Mouse (Mus musculus): ENCODE data around the gene Deup1. TPM values are rescaled to one million over a fixed set of nuclear protein-coding genes. Genes with fewer than 3 reads are reported as not detected.
"Not testable (repeated sequence)": the region's sequence is repeated elsewhere in the genome, so short reads cannot be mapped to it uniquely, and the experiment has no call there.

Gene Deup1
- polyA plus RNA-seq, 1 experiment from 2014 or later: 1.5 TPM

DNA sequence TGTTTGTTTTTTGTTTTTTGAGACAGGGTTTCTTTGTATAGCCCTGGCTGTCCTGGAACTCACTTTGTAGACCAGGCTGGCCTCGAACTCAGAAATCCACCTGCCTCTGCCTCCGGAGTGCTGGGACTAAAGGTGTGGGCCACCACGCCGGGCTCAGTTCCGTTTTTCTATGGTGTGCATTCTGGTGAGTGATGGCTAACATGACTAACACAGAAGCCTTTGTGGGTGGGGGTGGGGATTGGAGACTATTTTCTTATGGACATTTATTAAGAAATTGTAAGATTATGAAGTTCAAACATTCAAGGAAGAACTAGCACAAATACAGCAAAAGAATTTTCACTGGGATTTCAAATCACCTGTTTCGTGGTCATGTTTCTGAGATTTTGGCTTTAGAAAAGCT is 76.7 kb downstream of the Deup1 start:
- not testable (repeated sequence) for H3K27me3 ChIP-seq (ENCODE audit: control insufficient read depth, insufficient read depth, low read length); H3K4me2 ChIP-seq (ENCODE audit: low read depth, low read length, severe bottlenecking); H3K27ac ChIP-seq (ENCODE audit: low read depth, low read length); H3K36me3 ChIP-seq (ENCODE audit: control insufficient read depth, insufficient read depth, low read length); DNase-seq (ENCODE audit: low spot score); ATAC-seq (replicated peaks; ENCODE audit: low FRiP score); H3K9ac ChIP-seq (ENCODE audit: low read length); H3K4me1 ChIP-seq (replicated peaks; ENCODE audit: control insufficient read depth, insufficient read depth, low read length); H3K4me3 ChIP-seq (ENCODE audit: low read depth, low read length); H3K9me3 ChIP-seq (ENCODE audit: control insufficient read depth, low read length)
- WGBS: 94% methylated on average over 6 of the region's 6 CpGs

DNA sequence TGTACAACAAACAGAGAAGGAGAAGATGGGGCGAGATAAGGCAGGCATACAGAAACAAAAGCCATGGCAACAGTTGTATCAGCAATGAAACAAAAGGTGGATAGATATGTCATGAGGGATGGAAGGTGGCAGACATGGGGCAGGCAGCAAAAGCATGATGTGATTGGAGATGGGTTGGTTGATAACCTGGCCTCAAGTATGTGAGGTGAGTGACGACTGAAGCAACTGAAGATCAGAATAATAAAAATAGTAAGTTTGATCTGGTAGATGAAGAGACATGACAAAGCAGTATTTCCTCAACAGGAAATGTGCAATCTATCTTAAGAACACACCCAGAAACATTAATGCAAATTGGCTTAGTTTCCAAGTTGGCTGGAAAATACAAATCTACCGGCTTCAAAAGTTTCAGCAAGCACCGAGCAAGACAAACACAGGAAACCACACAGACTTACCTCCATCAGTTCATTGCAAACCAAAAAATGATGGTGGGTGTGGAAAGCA is 77.2 kb downstream of the Deup1 start:
- Histone ChIP-seq H3K27ac (ENCODE audit: low read depth, low read length) (no peak overlapping the region), H3K4me1 (replicated peaks; ENCODE audit: control insufficient read depth, insufficient read depth, low read length) (no peaks in the 10 kb centered on the region), H3K9me3 (ENCODE audit: control insufficient read depth, low read length) (no peaks in the 10 kb centered on the region), H3K27me3 (ENCODE audit: control insufficient read depth, insufficient read depth, low read length) (no peaks in the 10 kb centered on the region), H3K4me3 (ENCODE audit: low read depth, low read length) (no peak overlapping the region), H3K36me3 (ENCODE audit: control insufficient read depth, insufficient read depth, low read length) (no peaks in the 10 kb centered on the region; the same call in 1 of the 2 replicates), H3K9ac (ENCODE audit: low read length) (no peak overlapping the region), H3K4me2 (ENCODE audit: low read depth, low read length, severe bottlenecking) (no peak overlapping the region)
- 88% methylated on average over 4 of the region's 4 CpGs for WGBS
- DNase-seq (ENCODE audit: low spot score) (no peak), ATAC-seq (replicated peaks; ENCODE audit: low FRiP score) (no peak)

DNA sequence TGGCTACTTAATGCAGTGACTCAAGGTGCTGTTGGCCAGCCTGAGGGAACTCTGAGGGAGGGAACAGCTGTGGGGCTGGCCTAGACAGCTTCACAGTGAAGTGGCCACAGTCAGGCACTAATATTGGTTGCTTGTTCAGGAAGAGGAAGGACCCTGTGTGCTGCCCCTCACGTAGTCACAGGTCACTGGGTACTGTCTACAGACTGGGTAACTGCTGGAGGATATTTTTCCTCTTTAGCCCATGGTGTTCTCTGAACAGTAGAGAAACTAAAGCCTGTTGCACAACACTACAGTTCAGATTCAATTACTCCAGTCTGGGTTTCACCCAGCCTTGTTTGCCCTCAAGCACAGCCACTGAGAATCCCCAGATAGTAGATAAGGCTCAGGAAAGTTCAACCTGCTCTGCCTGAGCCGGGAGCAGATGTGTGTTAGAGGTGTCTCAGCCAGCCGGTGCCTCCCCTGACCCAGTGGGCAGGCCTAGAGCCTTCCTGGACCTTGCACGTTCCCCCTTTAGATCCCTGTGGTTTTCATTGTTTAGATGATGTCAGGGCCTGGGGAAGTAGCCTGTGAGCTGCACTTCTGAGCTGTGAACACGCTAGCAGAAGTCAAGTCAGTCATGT is 85.9 kb downstream of the Deup1 start:
- H3K4me1 ChIP-seq (replicated peaks; ENCODE audit: control insufficient read depth, insufficient read depth, low read length): no peaks in the 10 kb centered on the region
- WGBS: 82% methylated on average over 5 of the region's 5 CpGs
- no peak overlapping the region for H3K27ac ChIP-seq (ENCODE audit: low read depth, low read length)
- H3K9me3 ChIP-seq (ENCODE audit: control insufficient read depth, low read length): no peaks in the 10 kb centered on the region
- H3K27me3 ChIP-seq (ENCODE audit: control insufficient read depth, insufficient read depth, low read length): no peaks in the 10 kb centered on the region
- no peak for DNase-seq (ENCODE audit: low spot score)
- H3K4me3 ChIP-seq (ENCODE audit: low read depth, low read length): no peak overlapping the region
- no peak overlapping the region for H3K4me2 ChIP-seq (ENCODE audit: low read depth, low read length, severe bottlenecking)
- no peak for ATAC-seq (replicated peaks; ENCODE audit: low FRiP score)
- no peak overlapping the region for H3K9ac ChIP-seq (ENCODE audit: low read length)
- no peaks in the 10 kb centered on the region; the same call in 1 of the 2 replicates for H3K36me3 ChIP-seq (ENCODE audit: control insufficient read depth, insufficient read depth, low read length)

DNA sequence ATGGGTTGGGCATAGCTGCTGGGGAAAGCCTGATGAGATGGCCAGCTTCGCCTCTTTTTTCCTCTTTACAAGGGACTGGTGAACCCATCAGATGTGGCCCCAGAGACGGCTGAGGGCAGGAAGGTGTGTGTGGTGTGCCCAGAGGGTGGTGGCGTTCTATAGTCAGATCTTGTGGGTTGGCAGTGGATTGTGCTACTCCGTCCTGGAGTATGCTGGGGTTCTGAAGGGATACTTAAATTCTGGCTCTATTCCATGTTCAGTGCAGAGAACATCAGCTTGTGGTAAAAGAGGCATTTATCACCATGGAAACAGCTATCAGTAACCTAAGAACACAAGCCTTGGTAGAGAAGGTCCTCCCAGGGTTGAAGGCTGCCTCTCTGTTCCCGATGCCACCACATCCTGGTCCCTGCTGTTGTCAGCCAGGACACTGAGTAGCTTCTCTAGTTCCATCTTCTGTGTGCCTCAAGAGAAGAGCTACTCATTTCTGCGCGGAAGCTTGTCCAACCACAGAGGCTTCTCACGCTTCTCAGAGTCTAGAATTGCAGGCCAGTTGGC is 88.7 kb downstream of the Deup1 start:
- Histone ChIP-seq H3K4me2 (ENCODE audit: low read depth, low read length, severe bottlenecking) (no peak overlapping the region), H3K4me1 (replicated peaks; ENCODE audit: control insufficient read depth, insufficient read depth, low read length) (no peaks in the 10 kb centered on the region; the same call in 1 of the 2 replicates), H3K27ac (ENCODE audit: low read depth, low read length) (no peak overlapping the region), H3K9me3 (ENCODE audit: control insufficient read depth, low read length) (no peaks in the 10 kb centered on the region), H3K4me3 (ENCODE audit: low read depth, low read length) (no peak overlapping the region), H3K27me3 (ENCODE audit: control insufficient read depth, insufficient read depth, low read length) (no peaks in the 10 kb centered on the region), H3K36me3 (ENCODE audit: control insufficient read depth, insufficient read depth, low read length) (no peaks in the 10 kb centered on the region), H3K9ac (ENCODE audit: low read length) (no peak overlapping the region)
- DNase-seq (ENCODE audit: low spot score) (no peak), ATAC-seq (replicated peaks; ENCODE audit: low FRiP score) (no peak)
- WGBS: 91% methylated on average over 8 of the region's 8 CpGs

DNA sequence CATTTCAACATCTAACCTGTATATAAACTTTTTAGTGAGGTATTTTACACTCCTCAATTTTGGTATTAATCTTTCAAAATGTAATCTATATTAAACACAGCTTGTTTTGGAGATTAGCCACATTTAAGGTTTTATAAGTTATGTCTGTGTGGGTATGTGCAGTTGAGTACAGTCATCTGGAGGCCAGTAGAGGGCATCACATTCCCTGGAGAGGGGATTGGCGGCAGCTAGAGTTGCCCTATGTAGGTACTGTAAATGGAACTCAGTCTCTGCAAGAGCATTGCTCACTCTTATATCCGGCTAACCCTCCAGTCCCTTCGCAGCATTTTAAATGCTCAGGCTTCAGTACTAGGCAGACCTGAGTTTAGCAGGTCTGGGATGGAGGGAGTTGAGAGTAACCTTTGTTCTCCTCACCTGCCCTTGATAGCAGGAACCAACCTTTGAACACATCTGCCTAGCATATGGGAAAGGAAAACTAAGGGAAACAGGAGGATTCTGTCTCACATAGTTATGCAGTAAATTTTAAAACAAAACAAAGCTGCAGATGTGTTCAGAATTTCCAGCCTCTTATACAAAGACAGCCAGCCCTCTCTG is 90.2 kb downstream of the Deup1 start:
- Histone ChIP-seq H3K27ac (ENCODE audit: low read depth, low read length) (no peak overlapping the region), H3K4me3 (ENCODE audit: low read depth, low read length) (no peak overlapping the region), H3K36me3 (ENCODE audit: control insufficient read depth, insufficient read depth, low read length) (no peaks in the 10 kb centered on the region), H3K4me2 (ENCODE audit: low read depth, low read length, severe bottlenecking) (no peak overlapping the region), H3K9ac (ENCODE audit: low read length) (no peak overlapping the region), H3K4me1 (replicated peaks; ENCODE audit: control insufficient read depth, insufficient read depth, low read length) (no peaks in the 10 kb centered on the region; the same call in 1 of the 2 replicates), H3K9me3 (ENCODE audit: control insufficient read depth, low read length) (no peaks in the 10 kb centered on the region), H3K27me3 (ENCODE audit: control insufficient read depth, insufficient read depth, low read length) (no peaks in the 10 kb centered on the region)
- ATAC-seq (replicated peaks; ENCODE audit: low FRiP score) (no peak), DNase-seq (ENCODE audit: low spot score) (no peak)
- 99% methylated on average over 3 of the region's 3 CpGs for WGBS

DNA sequence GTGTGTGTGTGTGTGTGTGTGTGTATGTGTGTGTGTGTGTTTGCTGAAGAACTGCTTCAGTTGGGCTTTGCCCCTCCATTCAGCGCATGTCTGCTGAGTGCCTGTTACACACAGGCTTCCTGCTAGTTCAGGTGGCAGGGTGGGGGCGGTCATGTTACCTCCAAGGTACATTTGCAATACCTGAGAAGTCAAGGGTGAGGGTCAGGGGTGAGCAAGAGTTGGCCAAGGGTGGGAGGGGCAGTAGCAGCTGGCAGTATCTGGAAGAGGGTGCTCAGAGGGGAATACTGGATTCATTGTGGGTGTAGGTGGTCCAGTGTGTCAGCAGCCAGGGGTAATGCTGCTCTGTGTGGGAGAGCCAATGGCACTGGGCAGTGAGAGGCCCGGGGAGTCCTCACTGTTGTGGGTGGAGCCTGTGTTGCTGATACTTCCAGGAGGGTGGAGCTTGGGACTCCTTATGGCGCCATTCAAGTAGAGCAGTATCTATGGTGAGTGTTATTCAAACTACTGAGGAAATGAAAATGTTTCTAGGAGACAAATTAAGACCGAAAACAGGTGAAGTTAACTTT is 90.8 kb downstream of the Deup1 start:
- H3K9ac ChIP-seq (ENCODE audit: low read length): no peak overlapping the region
- H3K27me3 ChIP-seq (ENCODE audit: control insufficient read depth, insufficient read depth, low read length): no peaks in the 10 kb centered on the region
- H3K4me2 ChIP-seq (ENCODE audit: low read depth, low read length, severe bottlenecking): no peak overlapping the region
- H3K27ac ChIP-seq (ENCODE audit: low read depth, low read length): no peak overlapping the region
- WGBS: 90% methylated on average over 5 of the region's 5 CpGs
- no peaks in the 10 kb centered on the region; the same call in 1 of the 2 replicates for H3K4me1 ChIP-seq (replicated peaks; ENCODE audit: control insufficient read depth, insufficient read depth, low read length)
- ATAC-seq (replicated peaks; ENCODE audit: low FRiP score): no peak; the same call in 1 of the 2 replicates
- no peaks in the 10 kb centered on the region for H3K9me3 ChIP-seq (ENCODE audit: control insufficient read depth, low read length)
- H3K36me3 ChIP-seq (ENCODE audit: control insufficient read depth, insufficient read depth, low read length): no peaks in the 10 kb centered on the region
- no peak overlapping the region for H3K4me3 ChIP-seq (ENCODE audit: low read depth, low read length)
- DNase-seq (ENCODE audit: low spot score): no peak

DNA sequence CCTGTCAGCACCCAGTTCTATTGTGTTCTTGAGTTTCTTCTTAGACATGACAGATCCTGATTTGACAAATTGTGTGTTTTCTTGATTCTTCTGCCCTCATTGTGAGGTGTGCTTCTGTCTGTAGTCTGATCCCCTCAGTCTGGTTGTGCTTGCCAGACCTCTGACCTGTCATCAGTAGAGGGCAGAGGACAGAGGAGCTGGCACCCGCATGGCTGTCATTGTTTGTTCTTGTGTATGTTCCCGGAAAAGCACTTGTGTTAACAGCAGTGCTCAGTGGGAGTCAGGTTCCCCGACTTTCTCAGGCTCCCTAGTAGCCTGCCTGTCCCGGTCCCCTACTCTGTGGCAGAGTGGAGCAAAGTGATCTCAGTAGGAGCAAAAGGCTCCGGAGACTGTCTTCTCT is 92.3 kb downstream of the Deup1 start:
- no peak overlapping the region for H3K27ac ChIP-seq (ENCODE audit: low read depth, low read length)
- no peaks in the 10 kb centered on the region for H3K27me3 ChIP-seq (ENCODE audit: control insufficient read depth, insufficient read depth, low read length)
- no peaks in the 10 kb centered on the region for H3K9me3 ChIP-seq (ENCODE audit: control insufficient read depth, low read length)
- no peaks in the 10 kb centered on the region; the same call in 1 of the 2 replicates for H3K4me1 ChIP-seq (replicated peaks; ENCODE audit: control insufficient read depth, insufficient read depth, low read length)
- DNase-seq (ENCODE audit: low spot score) (no peak), ATAC-seq (replicated peaks; ENCODE audit: low FRiP score) (no peak)
- H3K4me2 ChIP-seq (ENCODE audit: low read depth, low read length, severe bottlenecking): no peak overlapping the region
- WGBS: 64% methylated on average over 5 of the region's 5 CpGs
- H3K36me3 ChIP-seq (ENCODE audit: control insufficient read depth, insufficient read depth, low read length): no peaks in the 10 kb centered on the region
- H3K4me3 ChIP-seq (ENCODE audit: low read depth, low read length): no peak overlapping the region
- H3K9ac ChIP-seq (ENCODE audit: low read length): no peak overlapping the region

DNA sequence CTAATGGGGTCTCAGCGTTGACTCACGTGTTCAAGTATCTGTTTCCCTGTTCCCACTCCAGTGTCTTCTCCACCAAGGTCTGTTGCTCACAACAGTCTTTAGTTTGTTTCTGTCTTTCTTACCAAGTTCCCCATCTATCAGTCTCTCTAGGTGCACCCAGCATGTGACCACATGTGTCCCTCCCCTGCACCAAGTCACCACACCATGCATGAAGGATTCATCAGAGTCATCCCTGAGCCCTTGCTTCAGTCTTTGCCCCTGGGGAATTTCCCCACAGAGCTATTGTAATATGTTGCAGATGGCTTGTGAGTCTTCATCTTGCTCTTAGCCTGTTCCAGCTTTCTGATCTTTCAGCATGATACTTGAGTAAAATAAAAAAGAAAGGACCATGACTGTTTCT is 93.6 kb downstream of the Deup1 start:
- Histone ChIP-seq H3K9me3 (ENCODE audit: control insufficient read depth, low read length) (no peaks in the 10 kb centered on the region), H3K4me2 (ENCODE audit: low read depth, low read length, severe bottlenecking) (no peak overlapping the region), H3K4me3 (ENCODE audit: low read depth, low read length) (no peak overlapping the region), H3K9ac (ENCODE audit: low read length) (no peak overlapping the region), H3K4me1 (replicated peaks; ENCODE audit: control insufficient read depth, insufficient read depth, low read length) (peaks cover 3% of the 10 kb centered on the region), H3K27ac (ENCODE audit: low read depth, low read length) (no peak overlapping the region), H3K27me3 (ENCODE audit: control insufficient read depth, insufficient read depth, low read length) (no peaks in the 10 kb centered on the region), H3K36me3 (ENCODE audit: control insufficient read depth, insufficient read depth, low read length) (no peaks in the 10 kb centered on the region)
- DNase-seq (ENCODE audit: low spot score): no peak
- WGBS: 90% methylated on average over 2 of the region's 2 CpGs
- no peak for ATAC-seq (replicated peaks; ENCODE audit: low FRiP score)
